Mouse (Mus musculus): ENCODE data around the gene Nfyc. TPM values are rescaled to one million over a fixed set of nuclear protein-coding genes. Genes with fewer than 3 reads are reported as not detected.

The Nfyc gene
- polyA plus RNA-seq, 1 experiment from 2014 or later = 98.5 TPM

- Histone ChIP-seq H3K4me2 (replicated peaks) (peak overlapping the region; percentile 97), H3K4me3 (peak overlapping the region; percentile 62), H3K9me3 (no peaks in the 10 kb centered on the region), H3K27me3 (peaks cover 44% of the 10 kb centered on the region), H3K4me1 (peaks cover 17% of the 10 kb centered on the region), H3K9ac (replicated peaks) (peak overlapping the region; percentile 54), H3K27ac (replicated peaks) (no peak overlapping the region), H3K36me3 (no peaks in the 10 kb centered on the region)
- WGBS = 3% methylated on average over 52 of the region's 53 CpGs
- ATAC-seq (replicated peaks) = peak; percentile 55
Observed at GRCm38 (mm10) chr4:120746552-120747150, 84.7 kb downstream of the Nfyc start.

DNA sequence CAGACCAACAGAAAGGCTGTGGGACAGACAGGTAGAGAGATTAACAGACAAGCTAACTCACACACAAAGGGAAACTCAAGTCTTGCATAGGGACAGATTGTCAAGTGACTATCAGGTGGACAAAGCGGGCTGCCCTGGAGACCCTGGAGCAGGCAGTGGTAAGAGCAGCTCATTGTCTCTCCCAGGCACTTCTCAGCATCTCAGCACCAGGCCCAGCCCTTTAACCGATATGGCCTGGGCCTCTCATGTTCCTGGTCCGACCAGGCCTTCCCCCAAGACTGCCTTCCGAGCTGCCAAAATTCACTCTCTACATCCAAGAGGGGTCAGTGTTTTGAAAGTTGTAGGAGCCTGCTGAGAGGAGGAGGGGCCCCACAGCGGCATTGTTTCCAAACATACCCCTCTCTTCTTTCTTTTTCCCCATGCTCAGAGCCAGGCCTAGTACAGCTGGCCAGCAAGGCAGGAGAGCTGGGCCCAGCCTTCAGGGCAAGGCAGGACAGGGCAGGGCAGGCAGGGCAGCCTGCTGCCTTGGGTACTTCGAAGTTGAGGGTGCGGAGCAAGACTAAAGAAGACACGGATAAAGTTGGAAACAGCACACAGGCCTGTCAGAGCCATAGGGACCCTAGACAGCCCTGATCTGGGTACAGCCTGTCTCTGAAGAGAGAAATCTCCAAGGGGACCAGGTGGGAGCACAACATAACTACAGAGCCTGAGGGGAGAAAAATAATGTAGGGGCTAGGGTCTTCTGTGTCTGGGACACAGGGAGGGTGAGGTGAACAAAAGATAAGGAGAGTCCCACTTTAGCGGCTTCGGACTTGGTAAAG, 85.4 kb downstream of the Nfyc start:
- Histone ChIP-seq H3K9me3 (no peaks in the 10 kb centered on the region), H3K4me1 (peaks cover 17% of the 10 kb centered on the region), H3K36me3 (no peaks in the 10 kb centered on the region), H3K9ac (replicated peaks) (no peak overlapping the region), H3K27ac (replicated peaks) (no peak overlapping the region), H3K4me2 (replicated peaks) (peak overlapping the region; percentile 97), H3K4me3 (peak overlapping the region; percentile 62; the same call in 1 of the 2 replicates), H3K27me3 (peaks cover 40% of the 10 kb centered on the region)
- ATAC-seq (replicated peaks) = no peak
- 23% methylated on average over 10 of the region's 10 CpGs for WGBS

DNA sequence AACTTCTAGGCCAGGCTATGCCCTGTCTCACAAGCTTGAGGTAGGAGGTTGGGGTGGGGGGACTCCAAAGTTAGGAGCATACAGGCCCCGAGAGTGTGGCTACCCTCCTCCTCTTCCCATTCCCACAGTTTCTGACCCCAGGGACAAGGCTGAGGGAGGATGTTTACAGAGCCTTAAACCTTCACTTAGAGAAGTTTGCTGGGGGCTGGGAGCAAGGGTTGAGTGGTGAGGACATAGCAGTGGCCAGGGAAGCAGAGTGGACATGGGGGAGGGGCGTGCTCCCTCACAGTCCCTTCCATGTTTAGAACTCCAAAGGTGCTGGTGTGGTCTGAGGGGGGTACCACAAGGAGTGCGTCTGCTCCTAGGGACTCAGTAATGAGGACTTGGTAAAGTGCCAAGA, 87.7 kb downstream of the Nfyc start:
- no peak overlapping the region for H3K4me3 ChIP-seq
- no peaks in the 10 kb centered on the region for H3K9me3 ChIP-seq
- H3K4me2 ChIP-seq (replicated peaks) = no peak overlapping the region
- no peak overlapping the region for H3K9ac ChIP-seq (replicated peaks)
- peaks cover 16% of the 10 kb centered on the region for H3K4me1 ChIP-seq
- no peak overlapping the region for H3K27ac ChIP-seq (replicated peaks)
- ATAC-seq (replicated peaks) = no peak
- H3K36me3 ChIP-seq = no peaks in the 10 kb centered on the region
- peaks cover 20% of the 10 kb centered on the region for H3K27me3 ChIP-seq
- WGBS = 50% methylated on average over 3 of the region's 3 CpGs

DNA sequence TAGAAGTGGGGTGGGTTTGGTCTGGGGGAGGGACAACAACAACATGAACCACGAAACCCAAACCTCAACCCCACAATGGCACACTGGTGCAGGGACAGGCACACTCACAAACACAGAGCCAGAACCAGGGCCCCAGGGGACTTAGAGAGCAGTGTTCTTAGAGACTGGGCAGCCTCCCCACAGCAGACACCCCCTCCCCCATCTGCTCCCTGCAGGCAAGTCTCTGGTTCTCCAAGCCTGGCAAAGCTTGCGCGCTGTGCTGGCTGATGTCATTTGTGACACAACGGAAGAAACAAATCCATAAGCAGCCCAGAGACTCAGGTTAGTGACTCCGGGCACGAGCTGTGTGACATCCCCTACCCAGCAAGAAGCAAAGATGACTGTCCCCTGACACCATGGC, 90.1 kb downstream of the Nfyc start:
- no peak overlapping the region for H3K4me2 ChIP-seq (replicated peaks)
- 76% methylated on average over 6 of the region's 6 CpGs for WGBS
- H3K27ac ChIP-seq (replicated peaks) = no peak overlapping the region
- peaks cover 4% of the 10 kb centered on the region; the same call in 1 of the 2 replicates for H3K4me1 ChIP-seq
- no peaks in the 10 kb centered on the region for H3K36me3 ChIP-seq
- H3K4me3 ChIP-seq = no peak overlapping the region
- H3K9ac ChIP-seq (replicated peaks) = no peak overlapping the region
- no peak for ATAC-seq (replicated peaks)
- H3K27me3 ChIP-seq = peaks cover 7% of the 10 kb centered on the region
- H3K9me3 ChIP-seq = no peaks in the 10 kb centered on the region

DNA sequence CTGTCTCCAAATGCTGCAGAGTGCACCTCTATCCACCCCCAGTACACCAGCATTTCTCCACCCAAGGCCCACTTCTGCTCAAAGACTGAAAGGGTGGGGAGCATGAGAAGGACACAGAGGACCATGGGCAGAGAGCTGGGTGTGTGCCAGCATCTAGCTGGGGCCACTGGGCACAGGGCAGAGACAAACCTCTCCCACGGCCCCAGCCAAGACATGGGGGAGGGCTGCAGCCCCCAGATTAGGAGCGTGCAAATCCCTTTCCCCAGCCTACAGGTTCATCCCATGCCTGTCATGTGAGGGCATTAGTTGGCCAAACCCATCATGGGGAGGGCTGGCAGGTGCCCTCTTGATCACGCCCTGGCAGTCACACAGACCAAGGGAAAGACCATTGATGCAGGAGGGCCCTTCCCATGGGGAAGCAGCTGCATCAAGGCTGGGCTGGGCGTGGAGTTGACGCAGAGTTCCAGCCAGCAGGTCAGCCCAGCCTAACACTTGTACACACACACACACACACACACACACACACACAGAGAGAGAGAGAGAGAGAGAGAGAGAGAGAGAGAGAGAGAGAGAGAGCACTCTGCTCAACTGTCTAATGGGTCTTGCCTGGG, 97.3 kb downstream of the Nfyc start:
- Histone ChIP-seq H3K9ac (replicated peaks) (no peak overlapping the region), H3K36me3 (no peaks in the 10 kb centered on the region), H3K27me3 (no peaks in the 10 kb centered on the region), H3K4me3 (no peak overlapping the region), H3K9me3 (no peaks in the 10 kb centered on the region), H3K4me2 (replicated peaks) (no peak overlapping the region), H3K4me1 (peaks cover 15% of the 10 kb centered on the region), H3K27ac (replicated peaks) (no peak overlapping the region)
- ATAC-seq (replicated peaks) = 0 out of 2 replicates have a peak, but pooled peaks have one; percentile 15
- 63% methylated on average over 5 of the region's 5 CpGs for WGBS

GRCm38 (mm10) chr4:120732737-120733136, 98.6 kb downstream of the Nfyc start:
- ATAC-seq (replicated peaks) = no peak
- Histone ChIP-seq H3K4me3 (no peak overlapping the region), H3K9ac (replicated peaks) (no peak overlapping the region), H3K27me3 (no peaks in the 10 kb centered on the region), H3K36me3 (no peaks in the 10 kb centered on the region), H3K27ac (replicated peaks) (no peak overlapping the region), H3K4me2 (replicated peaks) (no peak overlapping the region), H3K4me1 (peaks cover 15% of the 10 kb centered on the region), H3K9me3 (no peaks in the 10 kb centered on the region)
- 83% methylated on average over 6 of the region's 6 CpGs for WGBS

- peak; percentile 87 for ATAC-seq (replicated peaks)
- H3K36me3 ChIP-seq = no peaks in the 10 kb centered on the region
- H3K4me3 ChIP-seq = peak overlapping the region; percentile 50
- H3K4me2 ChIP-seq (replicated peaks) = peak overlapping the region; percentile 94
- peak overlapping the region; percentile 55 for H3K9ac ChIP-seq (replicated peaks)
- no peaks in the 10 kb centered on the region for H3K27me3 ChIP-seq
- no peak overlapping the region for H3K27ac ChIP-seq (replicated peaks)
- H3K4me1 ChIP-seq = peaks cover 15% of the 10 kb centered on the region
- under 1% methylated on average over 40 of the region's 40 CpGs for WGBS
- H3K9me3 ChIP-seq = no peaks in the 10 kb centered on the region
Observed at GRCm38 (mm10) chr4:120731030-120731644, 100.2 kb downstream of the Nfyc start.

DNA sequence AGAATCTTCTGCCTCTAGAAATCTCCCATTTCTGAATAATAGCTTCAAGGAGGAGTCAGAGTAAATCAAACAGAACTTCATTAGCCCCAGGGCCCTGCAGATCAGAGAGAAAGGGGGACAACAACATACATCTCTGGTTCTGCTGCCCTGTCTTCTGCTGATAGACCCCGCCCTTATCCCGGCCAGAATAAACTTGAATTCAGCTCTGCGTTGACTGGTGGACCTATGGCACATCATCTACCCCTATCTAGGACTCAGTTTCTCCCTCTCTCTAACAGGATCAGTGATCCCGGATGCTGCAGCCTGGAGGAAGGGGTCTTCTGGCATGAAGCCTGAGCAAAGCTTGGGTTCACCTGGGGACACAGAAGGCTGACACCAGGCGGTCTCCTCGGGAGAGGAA, 100.8 kb downstream of the Nfyc start:
- H3K9me3 ChIP-seq = no peaks in the 10 kb centered on the region
- H3K4me3 ChIP-seq = peak overlapping the region; percentile 50
- peak; percentile 38 for ATAC-seq (replicated peaks)
- WGBS = 25% methylated on average over 6 of the region's 6 CpGs
- no peaks in the 10 kb centered on the region for H3K36me3 ChIP-seq
- no peaks in the 10 kb centered on the region for H3K27me3 ChIP-seq
- H3K4me1 ChIP-seq = peaks cover 15% of the 10 kb centered on the region
- peak overlapping the region; percentile 55; the same call in 1 of the 2 replicates for H3K9ac ChIP-seq (replicated peaks)
- H3K4me2 ChIP-seq (replicated peaks) = peak overlapping the region; percentile 94
- no peak overlapping the region for H3K27ac ChIP-seq (replicated peaks)

- peaks cover 15% of the 10 kb centered on the region for H3K4me1 ChIP-seq
- H3K27me3 ChIP-seq = no peaks in the 10 kb centered on the region
- no peaks in the 10 kb centered on the region for H3K36me3 ChIP-seq
- no peak overlapping the region for H3K4me2 ChIP-seq (replicated peaks)
- no peaks in the 10 kb centered on the region for H3K9me3 ChIP-seq
- no peak for ATAC-seq (replicated peaks)
- no peak overlapping the region for H3K9ac ChIP-seq (replicated peaks)
- 71% methylated on average over 6 of the region's 6 CpGs for WGBS
- no peak overlapping the region for H3K27ac ChIP-seq (replicated peaks)
- no peak overlapping the region for H3K4me3 ChIP-seq
Observed at GRCm38 (mm10) chr4:120730146-120730545, 101.2 kb downstream of the Nfyc start.

GRCm38 (mm10) chr4:120729441-120729840, 101.9 kb downstream of the Nfyc start:
- Histone ChIP-seq H3K4me1 (peaks cover 15% of the 10 kb centered on the region), H3K4me2 (replicated peaks) (no peak overlapping the region), H3K27me3 (no peaks in the 10 kb centered on the region), H3K27ac (replicated peaks) (no peak overlapping the region), H3K36me3 (no peaks in the 10 kb centered on the region), H3K9ac (replicated peaks) (no peak overlapping the region), H3K4me3 (no peak overlapping the region), H3K9me3 (no peaks in the 10 kb centered on the region)
- 42% methylated on average over 6 of the region's 6 CpGs for WGBS
- no peak for ATAC-seq (replicated peaks)

GRCm38 (mm10) chr4:120727842-120728241, 103.5 kb downstream of the Nfyc start:
- Histone ChIP-seq H3K9me3 (no peaks in the 10 kb centered on the region), H3K4me1 (peaks cover 6% of the 10 kb centered on the region), H3K36me3 (no peaks in the 10 kb centered on the region), H3K27me3 (no peaks in the 10 kb centered on the region), H3K4me2 (replicated peaks) (no peak overlapping the region), H3K27ac (replicated peaks) (no peak overlapping the region), H3K9ac (replicated peaks) (no peak overlapping the region), H3K4me3 (no peak overlapping the region)
- 88% methylated on average over 11 of the region's 11 CpGs for WGBS
- no peak for ATAC-seq (replicated peaks)

- no peak overlapping the region for H3K4me2 ChIP-seq (replicated peaks)
- H3K4me3 ChIP-seq = no peak overlapping the region
- no peaks in the 10 kb centered on the region for H3K9me3 ChIP-seq
- H3K27me3 ChIP-seq = no peaks in the 10 kb centered on the region
- no peak for ATAC-seq (replicated peaks)
- no peak overlapping the region for H3K27ac ChIP-seq (replicated peaks)
- WGBS = 65% methylated on average over 4 of the region's 4 CpGs
- peaks cover under 1% of the 10 kb centered on the region for H3K4me1 ChIP-seq
- H3K36me3 ChIP-seq = no peaks in the 10 kb centered on the region
- no peak overlapping the region for H3K9ac ChIP-seq (replicated peaks)
Observed at GRCm38 (mm10) chr4:120726174-120726573, 105.2 kb downstream of the Nfyc start.
